Mouse (Mus musculus): ENCODE results near the gene Drg1. TPM values are rescaled to one million over a fixed set of nuclear protein-coding genes. Genes with fewer than 3 reads are reported as not detected.
A peak's percentile ranks its signal among the peaks of the same experiment; 100 is the strongest.

Drg1 gene
- polyA plus RNA-seq, 1 experiment from 2014 or later, result 159 TPM

GRCm38 (mm10) chr11:3289302-3289802, 23.1 kb upstream of the Drg1 start:
- peak; percentile 63 for DNase-seq
- H3K9me3 ChIP-seq (replicated peaks), result no peaks in the 10 kb centered on the region
- peak overlapping the region; percentile 93 for H3K9ac ChIP-seq
- under 1% methylated on average over 35 of the region's 40 CpGs for WGBS (ENCODE audit: insufficient replicate concordance)
- peaks cover 61% of the 10 kb centered on the region for H3K4me1 ChIP-seq (replicated peaks)
- H3K4me3 ChIP-seq (replicated peaks), result peak overlapping the region; percentile 88
- peak overlapping the region; percentile 92 for H3K27ac ChIP-seq
- peak; percentile 63 for ATAC-seq (ENCODE audit: low read depth)
- peak overlapping the region; percentile 99 for H3K4me2 ChIP-seq
- H3K27me3 ChIP-seq, result peaks cover 7% of the 10 kb centered on the region; the same call in 1 of the 2 replicates
- H3K36me3 ChIP-seq, result peaks cover 14% of the 10 kb centered on the region

DNA sequence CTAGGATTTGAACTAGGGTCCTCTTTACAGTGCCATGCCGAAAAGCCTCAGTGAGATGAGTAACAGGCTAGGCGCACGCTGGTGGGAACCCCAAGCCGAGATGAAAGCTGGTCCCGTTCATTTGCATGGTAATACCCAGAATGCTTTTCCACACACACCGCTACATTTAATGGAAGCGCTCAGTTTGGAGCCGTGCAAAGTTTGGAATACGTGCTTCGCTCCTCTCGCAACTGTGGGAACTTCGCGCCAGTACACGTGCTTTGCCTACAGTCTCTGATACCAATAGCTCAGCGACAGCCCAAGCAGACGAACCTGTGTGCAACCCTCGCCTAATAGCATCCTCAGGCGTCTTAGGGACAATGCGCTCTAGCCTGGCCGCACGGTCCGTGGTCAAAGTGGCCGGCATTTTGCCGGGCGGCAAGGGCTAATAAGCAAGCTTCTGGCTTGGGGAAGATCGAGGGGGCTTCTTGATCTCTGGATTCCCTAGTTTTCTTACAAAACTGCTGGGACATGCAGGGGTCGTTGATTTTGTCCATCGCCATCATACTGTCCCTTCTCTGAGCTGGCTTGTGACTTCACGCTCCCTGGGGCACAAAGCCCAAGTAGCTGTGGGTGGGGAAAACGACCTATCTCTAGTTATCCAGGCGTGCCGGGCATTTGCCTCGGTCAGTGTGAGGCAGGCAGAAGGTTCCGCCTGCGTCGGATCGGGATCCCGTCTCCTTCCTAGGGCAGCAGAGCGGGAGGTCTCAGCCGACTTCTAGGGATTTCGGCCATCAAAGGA, 22.5 kb upstream of the Drg1 start, which contains the start of gene Patz1:
Patz1 (plus strand) TSS at position 354 of the 781 bp plus-strand sequence.
- peaks cover 55% of the 10 kb centered on the region for H3K4me1 ChIP-seq (replicated peaks)
- DNase-seq (peak; percentile 29), ATAC-seq (ENCODE audit: low read depth) (peak; percentile 49)
- peak within 1 kb of the TSS; percentile 88 for H3K4me3 ChIP-seq (replicated peaks)
- peak within 1 kb of the TSS; percentile 99 for H3K4me2 ChIP-seq
- WGBS (ENCODE audit: insufficient replicate concordance), result under 1% methylated on average over 41 of the region's 41 CpGs
- H3K27ac ChIP-seq, result peak within 1 kb of the TSS; percentile 92
- H3K27me3 ChIP-seq, result peaks cover 7% of the 10 kb centered on the region; the same call in 1 of the 2 replicates
- H3K9me3 ChIP-seq (replicated peaks), result no peaks in the 10 kb centered on the region
- peaks cover 8% of the 10 kb centered on the region for H3K36me3 ChIP-seq
- peak within 1 kb of the TSS; percentile 93 for H3K9ac ChIP-seq

DNA sequence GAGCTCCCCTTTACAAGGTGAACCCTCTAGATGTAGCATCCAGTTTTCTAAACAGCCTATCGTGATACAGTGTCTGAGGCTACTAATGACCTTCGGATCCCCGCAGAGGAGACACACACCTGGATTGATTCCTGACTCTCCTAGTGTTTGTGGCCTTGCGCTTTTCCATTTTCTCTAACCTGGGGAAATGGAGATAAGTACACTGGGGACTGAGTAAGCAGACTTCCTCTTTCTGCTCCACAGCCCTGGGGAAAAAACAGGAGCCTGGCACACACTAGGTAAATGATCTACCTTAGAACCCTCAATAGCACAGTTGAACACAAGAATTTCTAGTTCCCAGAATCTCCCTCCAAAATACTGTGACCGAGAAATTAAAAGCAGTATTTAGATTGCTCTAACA, 21.7 kb upstream of the Drg1 start:
- H3K36me3 ChIP-seq, result no peaks in the 10 kb centered on the region
- 0 out of 2 replicates have a peak, but pooled peaks cover under 1% of the 10 kb centered on the region for H3K9me3 ChIP-seq (replicated peaks)
- H3K4me2 ChIP-seq, result peak overlapping the region; percentile 99
- 42% methylated on average over 5 of the region's 5 CpGs for WGBS (ENCODE audit: insufficient replicate concordance)
- H3K27me3 ChIP-seq, result peaks cover 7% of the 10 kb centered on the region; the same call in 1 of the 2 replicates
- H3K4me1 ChIP-seq (replicated peaks), result peaks cover 47% of the 10 kb centered on the region
- ATAC-seq (ENCODE audit: low read depth) (no peak), DNase-seq (no peak)
- 0 out of 2 replicates have a peak overlapping the region, but pooled peaks have one; percentile 92 for H3K27ac ChIP-seq
- H3K4me3 ChIP-seq (replicated peaks), result peak overlapping the region; percentile 88
- H3K9ac ChIP-seq, result 0 out of 2 replicates have a peak overlapping the region, but pooled peaks have one; percentile 93

- H3K4me2 ChIP-seq, result no peak overlapping the region
- no peak for ATAC-seq (ENCODE audit: low read depth)
Measured at GRCm38 (mm10) chr11:3287131-3287530, 20.9 kb upstream of the Drg1 start.

GRCm38 (mm10) chr11:3285940-3286339, 19.7 kb upstream of the Drg1 start:
- WGBS (ENCODE audit: insufficient replicate concordance), result 55% methylated on average over 3 of the region's 3 CpGs
- Histone ChIP-seq H3K4me2 (no peak overlapping the region), H3K27me3 (peaks cover 7% of the 10 kb centered on the region; the same call in 1 of the 2 replicates), H3K4me1 (replicated peaks) (peaks cover 27% of the 10 kb centered on the region), H3K27ac (no peak overlapping the region), H3K9ac (no peak overlapping the region), H3K36me3 (no peaks in the 10 kb centered on the region), H3K9me3 (replicated peaks) (peaks cover 12% of the 10 kb centered on the region; the same call in 1 of the 2 replicates), H3K4me3 (replicated peaks) (no peak overlapping the region)
- ATAC-seq (ENCODE audit: low read depth) (no peak), DNase-seq (no peak)

More at GRCm38 (mm10) chr11:3287131-3287530, 20.9 kb upstream of the Drg1 start:
- H3K4me3 ChIP-seq (replicated peaks), result no peak overlapping the region
- no peak for DNase-seq
- WGBS (ENCODE audit: insufficient replicate concordance), result 69% methylated on average over 6 of the region's 6 CpGs
- H3K9ac ChIP-seq, result no peak overlapping the region
- no peaks in the 10 kb centered on the region for H3K36me3 ChIP-seq
- no peak overlapping the region for H3K27ac ChIP-seq
- peaks cover 7% of the 10 kb centered on the region; the same call in 1 of the 2 replicates for H3K27me3 ChIP-seq
- H3K9me3 ChIP-seq (replicated peaks), result 0 out of 2 replicates have a peak, but pooled peaks cover 2% of the 10 kb centered on the region
- H3K4me1 ChIP-seq (replicated peaks), result peaks cover 39% of the 10 kb centered on the region

DNA sequence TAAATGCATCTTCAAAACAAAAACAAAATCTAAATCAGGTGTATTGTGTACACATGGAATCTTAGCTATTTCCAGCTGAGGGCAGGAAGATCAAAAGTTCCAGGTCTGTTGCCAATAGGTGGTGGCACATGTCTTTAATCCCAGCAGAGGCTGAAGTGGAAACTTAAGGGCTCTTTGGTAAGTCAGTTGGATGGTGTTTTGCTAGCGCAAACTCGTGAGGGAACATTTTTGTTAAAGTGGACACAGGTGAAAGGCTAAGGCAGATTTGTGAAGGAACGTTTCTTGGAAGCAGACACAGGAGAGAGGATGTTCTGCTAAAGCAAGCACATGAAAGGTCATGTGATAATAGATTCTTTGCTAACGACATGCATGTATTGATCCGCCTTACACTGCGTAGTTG, 17.4 kb upstream of the Drg1 start:
- no peak for DNase-seq
- no peak overlapping the region for H3K9ac ChIP-seq
- no peaks in the 10 kb centered on the region for H3K36me3 ChIP-seq
- H3K9me3 ChIP-seq (replicated peaks), result peaks cover 19% of the 10 kb centered on the region
- H3K27me3 ChIP-seq, result peaks cover 6% of the 10 kb centered on the region; the same call in 1 of the 2 replicates
- 86% methylated on average over 6 of the region's 6 CpGs for WGBS (ENCODE audit: insufficient replicate concordance)
- peaks cover 12% of the 10 kb centered on the region for H3K4me1 ChIP-seq (replicated peaks)
- no peak overlapping the region for H3K27ac ChIP-seq
- no peak for ATAC-seq (ENCODE audit: low read depth)
- H3K4me2 ChIP-seq, result no peak overlapping the region
- no peak overlapping the region for H3K4me3 ChIP-seq (replicated peaks)

- 73% methylated on average over 6 of the region's 6 CpGs for WGBS (ENCODE audit: insufficient replicate concordance)
- ATAC-seq (ENCODE audit: low read depth) (no peak), DNase-seq (no peak)
- Histone ChIP-seq H3K9ac (no peak overlapping the region), H3K36me3 (no peaks in the 10 kb centered on the region), H3K4me3 (replicated peaks) (no peak overlapping the region), H3K4me1 (replicated peaks) (peaks cover 4% of the 10 kb centered on the region), H3K9me3 (replicated peaks) (peaks cover 19% of the 10 kb centered on the region), H3K4me2 (no peak overlapping the region), H3K27ac (no peak overlapping the region), H3K27me3 (no peaks in the 10 kb centered on the region)
Measured at GRCm38 (mm10) chr11:3282887-3283286, 16.7 kb upstream of the Drg1 start.

DNA sequence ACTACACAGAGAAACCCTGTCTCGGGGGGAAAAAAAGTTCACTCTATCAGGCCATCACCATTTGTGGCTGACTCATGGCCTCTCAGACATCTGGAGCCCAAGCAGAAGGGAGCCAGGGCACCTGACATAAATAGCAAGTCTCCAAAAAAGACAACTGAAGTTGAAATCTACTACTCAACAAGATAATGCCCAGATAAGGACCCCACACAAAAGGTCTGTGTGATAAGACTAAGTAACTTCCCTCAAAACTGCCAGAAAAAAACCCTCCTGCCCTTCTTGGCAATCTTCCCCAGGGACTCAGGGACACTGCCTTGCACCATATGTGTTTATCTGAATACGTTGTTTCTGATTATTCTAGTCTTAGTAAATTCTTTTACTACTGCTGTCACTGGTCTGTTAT, 13.5 kb upstream of the Drg1 start:
- H3K27me3 ChIP-seq, result no peaks in the 10 kb centered on the region
- H3K9me3 ChIP-seq (replicated peaks), result peaks cover 19% of the 10 kb centered on the region
- no peak for ATAC-seq (ENCODE audit: low read depth)
- no peak for DNase-seq
- no peak overlapping the region for H3K9ac ChIP-seq
- H3K36me3 ChIP-seq, result no peaks in the 10 kb centered on the region
- H3K4me3 ChIP-seq (replicated peaks), result no peak overlapping the region
- H3K27ac ChIP-seq, result no peak overlapping the region
- WGBS (ENCODE audit: insufficient replicate concordance), result 39% methylated on average over 2 of the region's 2 CpGs
- no peak overlapping the region for H3K4me2 ChIP-seq
- H3K4me1 ChIP-seq (replicated peaks), result no peaks in the 10 kb centered on the region

- Histone ChIP-seq H3K9me3 (replicated peaks) (peaks cover 19% of the 10 kb centered on the region), H3K27me3 (no peaks in the 10 kb centered on the region), H3K4me3 (replicated peaks) (no peak overlapping the region), H3K9ac (no peak overlapping the region), H3K4me2 (no peak overlapping the region), H3K4me1 (replicated peaks) (no peaks in the 10 kb centered on the region), H3K36me3 (no peaks in the 10 kb centered on the region), H3K27ac (no peak overlapping the region)
- ATAC-seq (ENCODE audit: low read depth), result no peak
- WGBS (ENCODE audit: insufficient replicate concordance), result 50% methylated on average over 5 of the region's 5 CpGs
- no peak for DNase-seq
Measured at GRCm38 (mm10) chr11:3278351-3278750, 12.1 kb upstream of the Drg1 start.

- no peak overlapping the region for H3K4me2 ChIP-seq
- H3K36me3 ChIP-seq, result peaks cover 2% of the 10 kb centered on the region; the same call in 1 of the 2 replicates
- no peak for ATAC-seq (ENCODE audit: low read depth)
- H3K27me3 ChIP-seq, result no peaks in the 10 kb centered on the region
- no peaks in the 10 kb centered on the region for H3K9me3 ChIP-seq (replicated peaks)
- no peak for DNase-seq
- H3K27ac ChIP-seq, result no peak overlapping the region
- no peak overlapping the region for H3K4me3 ChIP-seq (replicated peaks)
- H3K4me1 ChIP-seq (replicated peaks), result peaks cover 24% of the 10 kb centered on the region
- 55% methylated on average over 4 of the region's 4 CpGs for WGBS (ENCODE audit: insufficient replicate concordance)
- H3K9ac ChIP-seq, result no peak overlapping the region
Measured at GRCm38 (mm10) chr11:3269241-3269640, 3.0 kb upstream of the Drg1 start.

- Histone ChIP-seq H3K36me3 (peaks cover 22% of the 10 kb centered on the region), H3K27me3 (no peaks in the 10 kb centered on the region), H3K4me2 (peak overlapping the region; percentile 75), H3K9me3 (replicated peaks) (no peaks in the 10 kb centered on the region), H3K27ac (peak overlapping the region; percentile 69), H3K4me1 (replicated peaks) (peaks cover 38% of the 10 kb centered on the region), H3K9ac (peak overlapping the region; percentile 98), H3K4me3 (replicated peaks) (peak overlapping the region; percentile 99)
- 29% methylated on average over 7 of the region's 7 CpGs for WGBS (ENCODE audit: insufficient replicate concordance)
- no peak for ATAC-seq (ENCODE audit: low read depth)
- DNase-seq, result no peak
Measured at GRCm38 (mm10) chr11:3267133-3267532, 918 bp upstream of the Drg1 start.

All from liver, embryonic 13.5 days (tissue).